Mouse (Mus musculus) liver, embryonic 16.5 days (tissue): ENCODE data around the gene Clptm1. TPM values are rescaled to one million over a fixed set of nuclear protein-coding genes. Genes with fewer than 3 reads are reported as not detected.

Source experiments
- ATAC-seq: fragments of 200-750 bp; cut with Nextera tagmentation; 2 replicates; pipeline ENCODE4 v1.8.0; 2017; ENCODE audit warnings: low read depth, mild to moderate bottlenecking, moderate number of reproducible peaks, moderate library complexity
- H3K27ac ChIP-seq: fragments of 300-500 bp; sonication (generic); 2 replicates; pipeline ENCODE4 v1.5.1; 2014; ENCODE audit warnings: mild to moderate bottlenecking, low read length
- H3K27me3 ChIP-seq: fragments of 300-500 bp; sonication (generic); 2 replicates; pipeline ENCODE4 v1.6.1; 2014; ENCODE audit warnings: low read depth, low read length, mixed read lengths; ENCODE audit not compliant: control insufficient read depth, insufficient read depth
- H3K36me3 ChIP-seq: fragments of 300-500 bp; sonication (generic); 2 replicates; pipeline ENCODE4 v1.6.1; 2014; ENCODE audit warnings: mild to moderate bottlenecking; ENCODE audit not compliant: control insufficient read depth, insufficient read depth
- H3K4me1 ChIP-seq: fragments of 300-500 bp; sonication (generic); 2 replicates; pipeline ENCODE4 v1.6.1; 2014; ENCODE audit warnings: low read depth, low read length, mixed read lengths; ENCODE audit not compliant: control insufficient read depth
- H3K4me2 ChIP-seq: fragments of 300-500 bp; sonication (generic); 2 replicates; pipeline ENCODE4 v1.6.1; 2014; ENCODE audit warnings: low read depth, low read length, mixed read lengths
- H3K4me3 ChIP-seq: fragments of 300-500 bp; sonication (generic); 2 replicates; pipeline ENCODE4 v1.5.1; 2014; ENCODE audit warnings: low read depth, mild to moderate bottlenecking, low read length
- H3K9ac ChIP-seq: fragments of 300-500 bp; sonication (generic); 2 replicates; pipeline ENCODE4 v1.6.1; 2014; ENCODE audit warnings: low read depth, low read length
- H3K9me3 ChIP-seq: fragments of 300-500 bp; sonication (generic); replicated peaks from 2 replicates; pipeline ENCODE4 v1.6.1; 2016; ENCODE audit warnings: low read length; ENCODE audit not compliant: control insufficient read depth
- whole genome bisulfite sequencing: fragments of 180-500 bp; shearing (Covaris S2); extraction: QIAGEN DNeasy Blood & Tissue Kit; methylation state at CpG from one replicate; pipeline ENCODE4 v1.1.7; 2014; ENCODE audit not compliant: insufficient replicate concordance; 5-methylcytosine and 5-hydroxymethylcytosine counted together
- polyA plus RNA-seq: library from polyadenylated mRNA; unstranded; fragments of >200 nt; fragmentation: Nextera tagmentation; extraction: Ambion mirVana; gene quantifications from 2 replicates; pipeline ENCODE4 v1.2.1, GENCODE M21; 2015

Clptm1 gene
- polyA plus RNA-seq, 1 experiment from 2014 or later: 42.7 TPM

- Histone ChIP-seq H3K4me2 (no peak overlapping the region), H3K9me3 (no peaks in the 10 kb centered on the region), H3K4me1 (peaks cover 10% of the 10 kb centered on the region), H3K36me3 (peaks cover 20% of the 10 kb centered on the region), H3K27me3 (no peaks in the 10 kb centered on the region), H3K9ac (no peak overlapping the region), H3K4me3 (no peak overlapping the region), H3K27ac (no peak overlapping the region)
- ATAC-seq: no peak
- WGBS: 93% methylated on average over 2 of the region's 2 CpGs
These were observed 12.2 kb downstream of the Clptm1 start for GRCm38 (mm10) chr7:19652614-19653013.

GRCm38 (mm10) chr7:19651063-19651786, 13.6 kb downstream of the Clptm1 start:
- peak overlapping the region; percentile 11; the same call in 1 of the 2 replicates for H3K4me2 ChIP-seq
- ATAC-seq: peak; percentile 50; the same call in 1 of the 2 replicates
- H3K4me1 ChIP-seq: peaks cover 10% of the 10 kb centered on the region
- no peak overlapping the region for H3K9ac ChIP-seq
- WGBS: 48% methylated on average over 6 of the region's 6 CpGs
- peak overlapping the region; percentile 12; the same call in 1 of the 2 replicates for H3K27ac ChIP-seq
- peaks cover 20% of the 10 kb centered on the region for H3K36me3 ChIP-seq
- no peak overlapping the region for H3K4me3 ChIP-seq
- no peaks in the 10 kb centered on the region for H3K27me3 ChIP-seq
- H3K9me3 ChIP-seq: no peaks in the 10 kb centered on the region

GRCm38 (mm10) chr7:19641223-19641622, 23.6 kb downstream of the Clptm1 start:
- WGBS: 76% methylated on average over 4 of the region's 4 CpGs
- H3K27ac ChIP-seq: no peak overlapping the region
- no peak overlapping the region for H3K4me2 ChIP-seq
- H3K36me3 ChIP-seq: peaks cover 47% of the 10 kb centered on the region
- no peak overlapping the region for H3K4me3 ChIP-seq
- no peaks in the 10 kb centered on the region for H3K9me3 ChIP-seq
- no peaks in the 10 kb centered on the region for H3K4me1 ChIP-seq
- no peak for ATAC-seq
- no peaks in the 10 kb centered on the region for H3K27me3 ChIP-seq
- no peak overlapping the region for H3K9ac ChIP-seq

- WGBS: 74% methylated on average over 11 of the region's 11 CpGs
- Histone ChIP-seq H3K4me2 (no peak overlapping the region), H3K4me1 (peaks cover 25% of the 10 kb centered on the region), H3K4me3 (no peak overlapping the region), H3K27me3 (no peaks in the 10 kb centered on the region), H3K9me3 (no peaks in the 10 kb centered on the region), H3K36me3 (peaks cover 40% of the 10 kb centered on the region), H3K9ac (no peak overlapping the region), H3K27ac (no peak overlapping the region)
- no peak for ATAC-seq
These were observed 29.6 kb downstream of the Clptm1 start for GRCm38 (mm10) chr7:19635074-19635827.

GRCm38 (mm10) chr7:19634591-19634990, 30.2 kb downstream of the Clptm1 start:
- H3K4me2 ChIP-seq: no peak overlapping the region
- ATAC-seq: no peak
- no peak overlapping the region for H3K4me3 ChIP-seq
- H3K9me3 ChIP-seq: no peaks in the 10 kb centered on the region
- no peaks in the 10 kb centered on the region for H3K27me3 ChIP-seq
- H3K27ac ChIP-seq: no peak overlapping the region
- H3K4me1 ChIP-seq: peaks cover 27% of the 10 kb centered on the region
- 87% methylated on average over 2 of the region's 2 CpGs for WGBS
- H3K36me3 ChIP-seq: peaks cover 36% of the 10 kb centered on the region
- H3K9ac ChIP-seq: no peak overlapping the region

- ATAC-seq: no peak
- Histone ChIP-seq H3K4me1 (peaks cover 33% of the 10 kb centered on the region), H3K4me3 (no peak overlapping the region), H3K27me3 (no peaks in the 10 kb centered on the region), H3K27ac (no peak overlapping the region), H3K9ac (no peak overlapping the region), H3K9me3 (no peaks in the 10 kb centered on the region), H3K36me3 (peaks cover 33% of the 10 kb centered on the region), H3K4me2 (no peak overlapping the region)
- WGBS: 82% methylated on average over 15 of the region's 15 CpGs
These were observed 31.0 kb downstream of the Clptm1 start for GRCm38 (mm10) chr7:19633855-19634254.

- Histone ChIP-seq H3K36me3 (peaks cover 33% of the 10 kb centered on the region), H3K27me3 (no peaks in the 10 kb centered on the region), H3K4me3 (no peak overlapping the region), H3K4me2 (peak overlapping the region; percentile 24; the same call in 1 of the 2 replicates), H3K27ac (peak overlapping the region; percentile 50), H3K4me1 (peaks cover 37% of the 10 kb centered on the region), H3K9me3 (no peaks in the 10 kb centered on the region), H3K9ac (no peak overlapping the region)
- 81% methylated on average over 17 of the region's 17 CpGs for WGBS
- ATAC-seq: no peak
These were observed 31.6 kb downstream of the Clptm1 start for GRCm38 (mm10) chr7:19633197-19633596.

- Histone ChIP-seq H3K9me3 (no peaks in the 10 kb centered on the region), H3K27me3 (no peaks in the 10 kb centered on the region), H3K4me2 (peak overlapping the region; percentile 24), H3K36me3 (peaks cover 31% of the 10 kb centered on the region), H3K4me1 (peaks cover 39% of the 10 kb centered on the region), H3K27ac (peak overlapping the region; percentile 50), H3K4me3 (no peak overlapping the region), H3K9ac (no peak overlapping the region)
- ATAC-seq: peak; percentile 47
These were observed 32.1 kb downstream of the Clptm1 start for GRCm38 (mm10) chr7:19632720-19633119.

- ATAC-seq: peak; percentile 12; the same call in 1 of the 2 replicates
- H3K27me3 ChIP-seq: no peaks in the 10 kb centered on the region
- peak overlapping the region; percentile 24 for H3K4me2 ChIP-seq
- H3K9ac ChIP-seq: no peak overlapping the region
- H3K36me3 ChIP-seq: peaks cover 29% of the 10 kb centered on the region
- H3K9me3 ChIP-seq: no peaks in the 10 kb centered on the region
- peak overlapping the region; percentile 50; the same call in 1 of the 2 replicates for H3K27ac ChIP-seq
- H3K4me1 ChIP-seq: peaks cover 39% of the 10 kb centered on the region
- H3K4me3 ChIP-seq: no peak overlapping the region
These were observed 32.6 kb downstream of the Clptm1 start for GRCm38 (mm10) chr7:19632275-19632674.
